ENCODE assay signal across 1 mouse cellular context in the genomic region with DNA sequence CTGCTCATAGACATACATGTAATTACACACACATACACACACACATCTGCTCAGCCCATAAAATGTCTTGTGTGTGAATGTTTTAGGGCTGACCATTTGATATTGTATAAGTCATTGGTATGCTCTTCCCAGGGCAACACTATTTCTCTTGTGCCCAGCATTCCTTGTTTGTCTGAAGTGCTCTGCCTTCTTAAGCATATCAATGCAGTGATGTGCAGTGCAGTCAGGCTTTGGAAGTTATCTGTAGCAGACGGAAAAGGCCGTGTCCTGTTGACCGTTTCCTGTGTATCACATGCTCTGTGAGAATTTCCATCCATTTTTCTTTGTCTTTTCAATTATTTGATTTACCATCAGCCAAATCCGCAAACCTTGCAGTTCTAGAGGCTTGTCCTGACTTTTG.
TF ChIP-seq lines count a peak whose summit lies in the region.

No protein-coding gene starts in this region.

TF ChIP-seq in myocyte, 11 proteins besides CTCF, POLR2A, EP300 and RAD21 (continued from another document):
- TF ChIP-seq REST (IDR thresholded peaks at IDR 0.05; ENCODE audit: insufficient read depth, insufficient read length) (no peak), CEBPB (IDR thresholded peaks at IDR 0.05; ENCODE audit: insufficient read depth, poor library complexity, severe bottlenecking) (no peak), TCF3 (IDR thresholded peaks at IDR 0.05; ENCODE audit: insufficient read length, low read depth) (no peak), POLR2AphosphoS2 (IDR thresholded peaks at IDR 0.05; ENCODE audit: insufficient read length, low read depth) (no peak), MYOD1 (IDR thresholded peaks at IDR 0.05; ENCODE audit: control insufficient read depth in 1 of 3, insufficient read length in 2 of 3, low read depth in 2 of 3) (no peak), SRF (IDR thresholded peaks at IDR 0.05; ENCODE audit: control insufficient read depth, insufficient read length, low read depth) (no peak), MYOG (IDR thresholded peaks at IDR 0.05; ENCODE audit: control insufficient read depth in 1 of 3, insufficient read depth in 1 of 3, insufficient read length in 2 of 3, low read depth in 2 of 3) (no peak), USF1 (IDR thresholded peaks at IDR 0.05; ENCODE audit: low read depth) (no peak), TCF12 (IDR thresholded peaks at IDR 0.05; ENCODE audit: insufficient read depth, poor library complexity, severe bottlenecking) (no peak)
